Mouse (Mus musculus) G1E (cell line): ENCODE measurements around the gene Gadd45b.

Experiments used
- CTCF ChIP-seq: IDR thresholded peaks from 2 replicates; pipeline ENCODE4 v1.5.1; 2012; ENCODE audit warnings: low read depth, low read length, inconsistent platforms, mixed read lengths
- GATA1 ChIP-seq: IDR thresholded peaks from 2 replicates; pipeline ENCODE4 v1.6.1; 2012; ENCODE audit warnings: borderline replicate concordance, low read length, inconsistent platforms, mixed read lengths
- TAL1 ChIP-seq: conservative IDR thresholded peaks from 2 replicates; pipeline ENCODE4 v1.6.1; 2012; ENCODE audit warnings: low read depth, low read length, inconsistent platforms, mixed read lengths

- TF ChIP-seq CTCF, result no peak
- no peak for TF ChIP-seq TAL1
- no peak for TF ChIP-seq GATA1
These were observed 20.4 kb downstream of the Gadd45b start for GRCm38 (mm10) chr10:80950314-80950713.
